Mouse (Mus musculus) adrenal gland, postnatal 36 days (tissue): ENCODE results near the gene Rnf126. TPM values are rescaled to one million over a fixed set of nuclear protein-coding genes. Genes with fewer than 3 reads are reported as not detected.

Experiments used
- DNase-seq, 2 experiments: peaks; one replicate each; pipeline ENCODE4 v3.0.0; 2021; ENCODE audit warnings: mixed read lengths in 1 of 2
- long read RNA-seq, 2 experiments: library from polyadenylated mRNA; stranded (forward); transcript quantifications; one replicate each; pipeline ENCODE4 v2.0.0; 2021; ENCODE audit warnings: borderline sequencing depth in 2 of 2
- total RNA-seq, 2 experiments: library from RNA; stranded (reverse); gene quantifications; 2 replicates each; pipeline ENCODE4 v1.2.3; 2021

Gene Rnf126
- total RNA-seq = 10 to 100 TPM; 53.0 to 55.2 TPM
- long read RNA-seq, experiment 1, transcript Rnf126-201 (9 exons, 1,639 nt) = major isoform, 44 of 63 reads
- long read RNA-seq, experiment 1, partial matches to known transcripts = 4 of 63 reads
- long read RNA-seq, experiment 1, other reads (novel, unspliced or antisense) = 15 of 63 reads
- long read RNA-seq, experiment 2, transcript Rnf126-201 (9 exons, 1,639 nt) = major isoform, 32 of 45 reads
- long read RNA-seq, experiment 2, partial matches to known transcripts = 3 of 45 reads
- long read RNA-seq, experiment 2, other reads (novel, unspliced or antisense) = 10 of 45 reads

- peak; percentile 99 to 100 for DNase-seq
These were observed at the start of gene Rnf126 for GRCm38 (mm10) chr10:79766508-79767325. Gene Rnf126 (minus strand): TSS chr10:79766952.

- no peak for DNase-seq
These were observed 49.1 kb upstream of the Rnf126 start for GRCm38 (mm10) chr10:79815671-79816494.

- no peak for DNase-seq
These were observed 47.6 kb upstream of the Rnf126 start for GRCm38 (mm10) chr10:79814271-79814842.

- peak; percentile 91 for DNase-seq
These were observed 45.2 kb upstream of the Rnf126 start for GRCm38 (mm10) chr10:79811736-79812637.

- DNase-seq = no peak
These were observed 42.0 kb upstream of the Rnf126 start for GRCm38 (mm10) chr10:79808728-79809127.

GRCm38 (mm10) chr10:79807826-79808225, 41.1 kb upstream of the Rnf126 start:
- peak; percentile 48 to 58 for DNase-seq

GRCm38 (mm10) chr10:79806972-79807371, 40.2 kb upstream of the Rnf126 start:
- DNase-seq = peak in 1 of 2 experiments; percentile 56

GRCm38 (mm10) chr10:79806331-79806730, 39.6 kb upstream of the Rnf126 start:
- DNase-seq = no peak

GRCm38 (mm10) chr10:79805636-79806035, 38.9 kb upstream of the Rnf126 start:
- peak; percentile 62 to 76 for DNase-seq

- peak in 1 of 2 experiments; percentile 64 for DNase-seq
These were observed 37.1 kb upstream of the Rnf126 start for GRCm38 (mm10) chr10:79803716-79804323.

GRCm38 (mm10) chr10:79802331-79802971, 35.7 kb upstream of the Rnf126 start:
- peak; percentile 90 to 91 for DNase-seq

- DNase-seq = peak in 1 of 2 experiments; percentile 52
These were observed 35.1 kb upstream of the Rnf126 start for GRCm38 (mm10) chr10:79801837-79802236.

- DNase-seq = no peak
These were observed 33.8 kb upstream of the Rnf126 start for GRCm38 (mm10) chr10:79800508-79800907.

- peak in 1 of 2 experiments; percentile 50 for DNase-seq
These were observed 31.7 kb upstream of the Rnf126 start for GRCm38 (mm10) chr10:79798289-79798928.

- no peak for DNase-seq
These were observed 30.6 kb upstream of the Rnf126 start for GRCm38 (mm10) chr10:79797326-79797725.

- DNase-seq = no peak
These were observed 29.2 kb upstream of the Rnf126 start for GRCm38 (mm10) chr10:79795905-79796304.

- DNase-seq = peak; percentile 70 to 83
These were observed 27.8 kb upstream of the Rnf126 start for GRCm38 (mm10) chr10:79794491-79794931.

GRCm38 (mm10) chr10:79793738-79794490, 27.2 kb upstream of the Rnf126 start:
- DNase-seq = peak in 1 of 2 experiments; percentile 63
